Mouse (Mus musculus) c-Kit-positive CD71-positive TER-119-positive erythroid progenitor cells, embryonic 14.5 days (primary cell): Measurements from ENCODE around the gene 1810065E05Rik.

Experiments used
- DNase-seq: peaks from one replicate; pipeline ENCODE4 v3.0.0-alpha.2; 2013; ENCODE audit warnings: low spot score

Gene 1810065E05Rik

DNA sequence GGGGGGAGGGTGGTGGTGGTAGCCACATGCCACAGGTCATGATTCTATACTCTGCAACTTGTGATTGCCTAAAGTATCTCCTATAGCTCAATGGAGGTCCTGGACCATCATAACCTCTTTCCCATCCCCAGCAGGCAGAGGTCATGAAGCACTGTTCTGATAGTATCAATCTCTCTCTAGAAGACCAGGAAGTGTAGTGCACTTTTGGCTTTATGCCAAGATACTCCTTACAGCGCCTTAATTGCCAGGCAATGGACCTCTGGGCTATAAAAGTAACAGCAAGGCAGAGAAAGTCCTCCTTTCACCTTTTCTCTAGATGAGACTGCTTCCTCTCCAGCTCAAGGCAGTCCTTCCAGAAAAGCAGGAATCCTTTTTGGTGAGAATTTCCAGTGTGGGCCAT, at the start of gene 1810065E05Rik:
Gene 1810065E05Rik (plus strand): TSS at position 297 of the 400 bp plus-strand sequence.
- DNase-seq, result no peak

DNA sequence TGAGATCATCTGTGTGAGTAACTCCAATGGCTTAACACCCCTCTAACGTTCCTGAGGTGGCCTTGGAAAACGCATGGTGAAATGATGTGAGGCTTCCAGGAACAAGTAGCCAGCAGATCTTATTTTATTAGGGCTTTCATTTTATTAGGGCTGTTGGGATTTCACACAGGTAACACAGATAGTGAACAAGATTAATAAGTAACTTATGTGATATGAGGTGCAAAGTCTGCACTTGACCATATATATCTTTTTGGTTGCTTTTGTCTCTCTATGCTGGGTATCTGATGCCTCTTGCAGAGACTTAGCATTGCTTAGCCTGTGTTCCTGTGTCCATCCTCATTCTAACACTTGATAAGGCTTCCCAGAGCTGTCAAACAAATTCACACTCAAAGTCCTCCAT, 43.6 kb upstream of the 1810065E05Rik start:
- DNase-seq, result no peak

DNA sequence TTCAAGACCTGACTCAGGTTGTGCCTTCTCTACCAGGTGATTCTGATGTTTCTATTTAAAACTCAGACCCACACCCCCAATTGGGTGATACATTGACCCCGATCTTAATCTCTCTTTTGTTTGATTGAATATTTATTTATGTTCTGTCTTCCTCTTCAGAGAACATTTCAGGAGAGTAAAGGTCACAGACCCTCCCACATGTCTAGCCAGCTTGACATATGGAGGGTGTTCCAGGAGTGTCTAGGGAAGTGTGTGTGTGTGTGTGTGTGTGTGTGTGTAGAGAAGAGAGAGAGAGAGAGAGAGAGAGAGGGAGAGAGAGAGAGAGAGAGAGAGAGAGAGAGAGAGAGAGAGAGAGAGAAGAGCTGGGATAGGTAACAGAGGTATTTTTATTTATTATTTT, 43.2 kb upstream of the 1810065E05Rik start:
- DNase-seq, result no peak

DNA sequence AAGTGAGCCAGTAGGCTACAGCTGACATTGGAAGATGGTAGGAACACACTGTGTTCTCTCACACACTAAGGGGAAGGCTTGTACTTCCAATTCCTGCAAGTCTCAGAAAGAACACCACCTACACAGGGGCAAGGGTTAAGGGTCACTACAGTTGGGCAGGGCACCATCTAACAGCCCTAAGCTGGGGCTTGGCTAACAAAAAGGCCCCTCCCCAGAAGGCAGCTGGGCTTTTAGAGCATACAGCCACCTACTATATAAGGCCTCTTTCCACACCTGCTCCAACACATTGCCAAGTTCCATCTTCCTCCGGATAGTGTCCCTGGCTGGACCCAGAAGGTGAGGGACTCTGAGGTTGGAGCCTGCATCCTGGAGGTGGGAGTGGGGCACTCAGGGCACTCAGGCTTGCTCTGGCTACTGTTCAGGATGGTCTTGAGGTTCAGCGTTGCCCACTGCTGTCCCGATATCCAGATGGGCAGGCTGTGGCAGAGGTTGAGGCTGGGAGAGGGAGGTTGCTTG, 42.1 kb upstream of the 1810065E05Rik start, which contains the start of gene Lypd8:
Gene Lypd8 (plus strand): TSS at position 281 of the 516 bp plus-strand sequence.
- DNase-seq, result no peak

DNA sequence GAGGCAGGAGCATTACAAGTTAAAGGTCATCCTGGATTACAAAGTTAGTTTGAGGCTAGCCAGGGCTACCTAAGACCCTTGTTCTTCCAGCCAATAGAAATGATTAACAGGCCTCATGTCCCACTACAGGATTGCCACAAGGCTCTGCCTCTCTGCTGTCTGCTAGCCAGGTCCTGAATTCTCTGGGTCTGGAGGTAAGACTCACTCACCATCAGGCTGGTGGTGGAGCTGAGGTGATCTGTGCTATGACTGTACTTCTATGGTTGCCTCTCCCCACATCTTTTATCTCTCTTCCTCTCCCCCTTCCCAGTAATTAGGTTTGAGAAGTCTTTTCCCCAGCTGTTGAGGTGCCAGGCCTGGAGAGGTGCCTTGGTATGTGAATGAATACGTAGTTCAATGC, 41.4 kb upstream of the 1810065E05Rik start:
- DNase-seq, result no peak

DNA sequence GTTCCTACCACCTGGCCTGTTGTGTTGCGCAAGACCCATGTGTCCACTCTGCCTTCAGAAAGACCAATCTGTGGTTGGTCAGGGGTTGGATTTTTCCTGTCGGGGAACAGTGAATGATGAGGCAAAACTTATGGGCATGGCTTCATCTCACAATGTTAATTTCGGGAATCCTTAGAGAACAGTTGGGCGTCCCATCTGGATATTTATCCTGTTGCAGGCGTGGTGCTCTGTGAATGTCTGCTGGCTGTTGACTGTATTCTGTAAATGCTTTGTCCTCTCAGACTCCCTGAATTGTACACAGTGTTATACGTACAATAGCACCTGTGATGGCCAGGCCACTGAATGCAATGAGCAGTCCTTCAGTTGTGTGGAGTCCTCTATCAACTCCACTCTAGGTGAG, 38.4 kb upstream of the 1810065E05Rik start:
- DNase-seq, result no peak

DNA sequence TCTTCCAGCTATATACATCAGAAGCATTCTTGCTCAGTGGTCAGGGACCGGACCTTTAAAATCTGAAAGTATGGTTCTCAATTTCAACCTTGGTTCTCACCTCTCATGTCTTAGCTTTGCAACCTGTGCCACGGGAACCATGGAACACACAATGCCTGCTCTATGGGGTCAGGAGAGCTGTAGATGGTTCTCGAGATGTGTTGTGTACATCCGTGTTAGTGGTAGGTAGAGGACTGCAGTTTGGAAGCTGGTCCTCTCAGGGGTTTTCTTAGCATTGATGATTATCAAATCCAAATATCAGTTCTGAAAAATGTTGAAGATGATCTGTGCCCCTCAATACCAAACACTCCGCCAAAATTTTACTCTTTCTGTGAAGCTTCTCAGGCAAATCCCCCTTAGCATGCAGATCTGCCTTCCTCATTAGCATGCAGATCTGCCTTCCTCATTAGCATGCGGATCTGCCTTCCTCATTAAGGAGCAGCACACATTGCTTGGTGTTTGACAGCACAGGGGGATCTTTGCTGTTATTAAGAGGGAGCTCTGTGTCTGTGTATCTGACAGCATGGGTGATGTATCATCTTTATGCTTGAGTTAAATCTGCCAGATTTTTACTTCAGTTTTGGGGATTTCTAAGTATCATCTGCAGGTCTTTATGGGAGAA, 20.8 kb upstream of the 1810065E05Rik start:
- DNase-seq, result no peak

DNA sequence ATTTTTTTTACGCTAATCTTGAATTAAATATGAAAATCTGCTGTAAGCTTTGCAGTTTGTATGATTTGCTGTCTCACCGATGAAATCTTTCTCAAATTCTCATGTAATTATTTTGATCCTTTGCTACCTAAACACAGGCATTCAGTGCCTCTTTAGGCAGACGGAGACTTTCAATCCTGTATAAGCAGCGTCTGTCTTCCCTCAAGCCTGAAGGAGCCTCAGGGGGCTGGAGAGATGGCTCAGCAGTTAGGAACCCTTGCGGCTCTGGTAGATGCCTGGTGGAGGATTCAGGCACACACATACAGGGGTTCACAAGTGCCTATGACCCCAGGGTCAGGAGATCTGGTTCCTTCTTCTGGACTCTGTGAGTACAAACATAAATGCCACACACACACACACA, 20.3 kb upstream of the 1810065E05Rik start:
- no peak for DNase-seq

DNA sequence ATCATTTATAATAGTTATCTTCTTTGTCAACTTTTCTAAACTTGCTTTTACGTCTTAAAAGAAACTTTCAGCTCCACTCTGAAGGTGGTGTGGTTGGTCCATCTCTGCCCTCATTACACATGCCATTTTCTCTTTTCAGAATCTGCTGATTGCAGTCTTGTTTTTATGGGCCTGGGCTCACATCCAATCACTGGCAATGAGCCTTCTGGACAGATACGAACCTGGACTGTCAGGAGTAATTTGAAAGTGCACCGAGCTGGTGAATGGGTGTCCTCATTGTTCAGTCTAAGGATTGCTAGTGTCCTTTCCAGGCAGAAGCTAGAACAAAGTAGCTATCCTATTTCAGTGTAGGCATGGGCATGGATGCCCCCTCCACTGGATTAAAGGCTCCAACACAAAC, 12.8 kb upstream of the 1810065E05Rik start:
- DNase-seq, result no peak

DNA sequence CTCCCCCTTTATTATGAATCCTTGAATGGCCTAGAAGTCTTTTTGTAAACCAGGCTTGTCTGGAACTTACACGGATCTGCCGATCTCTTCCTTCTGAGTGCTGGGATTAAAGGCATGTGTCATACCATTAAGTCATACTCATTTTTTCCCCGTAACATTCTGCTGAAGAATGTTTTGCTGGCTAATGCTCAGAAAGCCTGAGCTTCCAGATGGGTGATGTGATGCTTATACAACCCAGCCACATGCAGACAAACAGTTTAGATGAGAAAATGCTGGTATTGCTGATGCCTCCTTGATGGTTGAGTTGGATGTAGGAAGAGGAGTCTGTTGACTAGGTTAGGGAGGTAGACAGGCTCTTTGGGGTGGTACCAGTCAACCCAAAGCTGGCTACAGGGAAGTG, 2.6 kb upstream of the 1810065E05Rik start:
- no peak for DNase-seq

DNA sequence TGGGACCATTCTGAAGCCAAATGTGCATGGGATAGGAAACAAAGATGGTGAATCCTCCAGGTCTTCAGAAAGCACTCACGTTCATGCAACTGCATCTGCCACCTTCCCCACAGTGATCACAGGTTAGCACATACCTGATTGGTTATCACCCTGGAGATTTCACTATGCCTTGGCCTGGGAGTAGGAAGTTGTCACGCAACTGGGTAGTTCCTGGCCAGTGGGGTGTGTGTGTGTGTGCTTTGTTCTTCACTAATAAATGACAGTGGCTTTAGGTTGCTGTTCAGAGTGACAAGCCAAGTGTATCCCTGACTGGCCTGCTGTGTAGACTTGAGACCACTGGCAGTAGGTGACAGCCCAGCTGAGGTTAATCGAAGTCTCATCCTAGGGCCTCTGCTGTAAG, 11.3 kb downstream of the 1810065E05Rik start, which contains the start of gene Gm12253:
Gene Gm12253 (plus strand): TSS at position 301 of the 400 bp plus-strand sequence.
- no peak for DNase-seq

DNA sequence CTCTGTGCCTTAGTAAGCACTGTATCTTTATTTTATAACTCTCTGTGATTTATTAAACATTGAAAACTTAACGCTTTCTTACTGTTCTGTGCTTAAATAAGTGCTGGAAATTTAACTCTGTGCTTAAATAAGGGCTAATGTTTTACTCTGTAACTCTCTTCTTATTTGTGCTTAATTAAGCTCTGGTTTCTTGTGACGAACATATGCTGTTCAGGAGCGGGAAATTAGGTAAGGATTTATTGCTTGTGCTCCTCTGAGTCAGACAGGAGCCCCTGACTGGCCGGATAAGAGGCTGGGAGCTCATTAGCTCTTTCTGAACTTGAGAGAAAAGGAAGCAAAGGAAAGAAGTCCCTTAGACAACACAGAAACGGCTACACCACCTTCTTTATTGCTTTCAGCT, 17.0 kb downstream of the 1810065E05Rik start:
- DNase-seq, result no peak

DNA sequence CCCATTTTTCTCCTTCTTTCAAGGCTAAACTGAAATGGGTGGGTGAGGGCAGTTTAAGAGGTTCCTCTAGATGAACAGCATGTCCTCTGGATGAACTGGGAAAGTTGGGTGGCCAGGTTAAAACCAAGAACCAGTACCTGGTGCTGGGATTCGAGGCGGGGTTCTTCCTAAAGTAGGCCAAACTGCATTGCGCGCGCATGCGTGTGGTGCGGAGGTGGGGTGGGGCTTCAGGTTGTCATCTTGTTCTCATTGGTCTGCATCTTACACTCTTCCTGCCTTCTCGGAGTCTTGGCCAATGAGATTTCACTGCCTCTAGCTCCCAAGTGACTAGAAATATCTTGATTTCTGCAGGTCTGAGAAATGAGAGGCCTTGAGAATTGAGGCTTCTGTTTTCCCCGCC, 31.8 kb downstream of the 1810065E05Rik start, which contains the start of gene Lypd9:
Gene Lypd9 (minus strand): TSS at position 165 of the 400 bp plus-strand sequence.
- DNase-seq, result no peak

DNA sequence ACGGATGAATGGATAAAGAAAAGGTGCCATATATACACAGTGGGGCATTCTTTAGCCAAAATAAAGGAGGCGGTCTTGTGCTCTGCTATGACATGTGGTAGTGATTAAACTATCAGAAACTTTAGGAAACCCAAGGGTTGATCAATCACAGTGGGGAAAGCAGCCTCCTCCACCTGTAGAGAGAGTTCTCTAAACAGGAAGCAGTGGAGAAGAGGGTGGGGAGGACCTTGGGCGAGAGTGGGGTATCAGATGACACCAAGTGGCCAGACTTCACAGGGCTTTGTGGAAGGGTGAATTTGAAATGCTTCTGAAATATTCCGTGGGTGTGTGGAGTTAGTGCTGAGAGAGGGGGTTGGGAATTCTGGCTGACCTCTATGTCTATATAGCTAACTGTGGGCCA, 32.7 kb downstream of the 1810065E05Rik start:
- DNase-seq, result no peak

DNA sequence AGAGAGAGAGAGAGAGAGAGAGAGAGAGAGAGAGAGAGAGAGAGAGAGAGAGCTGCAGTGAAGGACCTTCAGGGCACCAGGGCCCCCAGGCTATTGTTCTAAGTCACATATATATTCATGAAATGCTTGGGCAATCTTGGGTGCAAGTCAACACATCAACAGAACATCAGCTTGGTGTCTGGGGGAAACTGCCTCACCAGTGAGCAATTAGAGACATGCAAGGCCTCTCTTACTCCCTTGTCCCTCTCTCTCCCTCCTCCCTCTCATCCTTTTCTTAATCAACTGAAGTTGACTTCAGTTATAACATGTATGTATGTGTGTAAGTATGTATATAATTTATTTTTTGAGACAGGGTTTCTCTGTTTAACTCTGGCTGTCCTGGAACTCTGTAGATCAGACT, 41.3 kb downstream of the 1810065E05Rik start, which contains the start of gene Olfr30:
Gene Olfr30 (minus strand): TSS at position 101 of the 400 bp plus-strand sequence.
- DNase-seq, result no peak
